Mouse (Mus musculus) cerebellum, adult (tissue): ENCODE data around the gene Xylt1.
A peak's percentile ranks its signal among the peaks of the same experiment; 100 is the strongest.

Experiments used
- ATAC-seq: cut with Nextera tagmentation; 2 replicates; pipeline ENCODE4 v1.9.2; 2017; ENCODE audit warnings: mild to moderate bottlenecking, moderate library complexity, mixed read lengths; ENCODE audit not compliant: insufficient number of reproducible peaks, low FRiP score, low TSS enrichment

The Xylt1 gene

GRCm38 (mm10) chr7:117655732-117656131, 275.0 kb downstream of the Xylt1 start:
- ATAC-seq = no peak

GRCm38 (mm10) chr7:117658180-117658579, 277.4 kb downstream of the Xylt1 start:
- no peak for ATAC-seq

GRCm38 (mm10) chr7:117658739-117659138, 278.0 kb downstream of the Xylt1 start:
- ATAC-seq = no peak

- ATAC-seq = peak; percentile 49; the same call in 1 of the 2 replicates
Measured at GRCm38 (mm10) chr7:117667286-117667685, 286.5 kb downstream of the Xylt1 start.

- ATAC-seq = no peak
Measured at GRCm38 (mm10) chr7:117668226-117668625, 287.4 kb downstream of the Xylt1 start.

- no peak for ATAC-seq
Measured at GRCm38 (mm10) chr7:117672121-117672591, 291.4 kb downstream of the Xylt1 start.

- no peak for ATAC-seq
Measured at GRCm38 (mm10) chr7:117686120-117686996, 305.6 kb downstream of the Xylt1 start.

- no peak for ATAC-seq
Measured at GRCm38 (mm10) chr7:117686997-117687302, 306.2 kb downstream of the Xylt1 start.

GRCm38 (mm10) chr7:117695612-117696011, 314.8 kb downstream of the Xylt1 start:
- ATAC-seq = no peak

- no peak for ATAC-seq
Measured at GRCm38 (mm10) chr7:117697681-117698080, 316.9 kb downstream of the Xylt1 start.

- ATAC-seq = no peak
Measured at GRCm38 (mm10) chr7:117698551-117699114, 317.9 kb downstream of the Xylt1 start.

- no peak for ATAC-seq
Measured at GRCm38 (mm10) chr7:117699343-117699985, 318.7 kb downstream of the Xylt1 start.

- no peak for ATAC-seq
Measured at GRCm38 (mm10) chr7:117700066-117700465, 319.3 kb downstream of the Xylt1 start.

GRCm38 (mm10) chr7:117709901-117710607, 329.3 kb downstream of the Xylt1 start:
- ATAC-seq = no peak

- no peak for ATAC-seq
Measured at GRCm38 (mm10) chr7:117716876-117717408, 336.2 kb downstream of the Xylt1 start.

- no peak for ATAC-seq
Measured at GRCm38 (mm10) chr7:117720426-117720825, 339.6 kb downstream of the Xylt1 start.
